Mouse (Mus musculus) embryonic facial prominence, embryonic 11.5 days (tissue): ENCODE measurements around the gene Ndufb8. TPM values are rescaled to one million over a fixed set of nuclear protein-coding genes. Genes with fewer than 3 reads are reported as not detected.

Source experiments
- ATAC-seq: fragments of 200-750 bp; cut with Nextera tagmentation; replicated peaks from 2 replicates; pipeline ENCODE4 v1.8.0; 2017; ENCODE audit warnings: low read depth; ENCODE audit not compliant: insufficient number of reproducible peaks, low FRiP score, low TSS enrichment
- DNase-seq: peaks from one replicate; pipeline ENCODE4 v3.0.0-alpha.2; 2015; ENCODE audit warnings: low spot score
- H3K27ac ChIP-seq: fragments of 300-500 bp; sonication (generic); replicated peaks from 2 replicates; pipeline ENCODE4 v1.5.1; 2014; ENCODE audit warnings: mild to moderate bottlenecking, low read depth, low read length, control low read depth
- H3K27me3 ChIP-seq: fragments of 300-500 bp; sonication (generic); 2 replicates; pipeline ENCODE4 v1.6.1; 2014; ENCODE audit warnings: mild to moderate bottlenecking, low read length, moderate library complexity, mixed read lengths; ENCODE audit not compliant: control insufficient read depth, insufficient read depth
- H3K36me3 ChIP-seq: fragments of 300-500 bp; sonication (generic); replicated peaks from 2 replicates; pipeline ENCODE4 v1.6.1; 2014; ENCODE audit warnings: low read depth, mild to moderate bottlenecking, low read length, moderate library complexity, mixed read lengths; ENCODE audit not compliant: control insufficient read depth, insufficient read depth
- H3K4me1 ChIP-seq: fragments of 300-500 bp; sonication (generic); 2 replicates; pipeline ENCODE4 v1.6.1; 2014; ENCODE audit warnings: low read length, mixed read lengths; ENCODE audit not compliant: control insufficient read depth, insufficient read depth
- H3K4me2 ChIP-seq: fragments of 300-500 bp; sonication (generic); 2 replicates; pipeline ENCODE4 v1.6.1; 2014; ENCODE audit warnings: low read depth, mild to moderate bottlenecking, control low read depth, low read length, moderate library complexity
- H3K4me3 ChIP-seq: fragments of 300-500 bp; sonication (generic); 2 replicates; pipeline ENCODE4 v1.5.1; 2014; ENCODE audit warnings: low read depth, low read length, control low read depth
- H3K9ac ChIP-seq: fragments of 300-500 bp; sonication (generic); replicated peaks from 2 replicates; pipeline ENCODE4 v1.6.1; 2014; ENCODE audit warnings: mild to moderate bottlenecking, control low read depth, low read length
- H3K9me3 ChIP-seq: fragments of 300-500 bp; sonication (generic); replicated peaks from 2 replicates; pipeline ENCODE4 v1.6.1; 2016; ENCODE audit warnings: mild to moderate bottlenecking, low read length, inconsistent platforms, mixed read lengths; ENCODE audit not compliant: control insufficient read depth
- WGBS: fragments of 180-500 bp; shearing (Covaris S2); extraction: QIAGEN DNeasy Blood & Tissue Kit; methylation state at CpG from one replicate; pipeline ENCODE4 v1.1.7; 2014; 5-methylcytosine and 5-hydroxymethylcytosine counted together
- polyA plus RNA-seq: library from polyadenylated mRNA; unstranded; fragments of >200 nt; fragmentation: Nextera tagmentation; extraction: Ambion mirVana; gene quantifications from 2 replicates; pipeline ENCODE4 v1.2.1, GENCODE M21; 2014

Ndufb8 gene
- polyA plus RNA-seq, 1 experiment from 2014 or later = 466 TPM

DNA sequence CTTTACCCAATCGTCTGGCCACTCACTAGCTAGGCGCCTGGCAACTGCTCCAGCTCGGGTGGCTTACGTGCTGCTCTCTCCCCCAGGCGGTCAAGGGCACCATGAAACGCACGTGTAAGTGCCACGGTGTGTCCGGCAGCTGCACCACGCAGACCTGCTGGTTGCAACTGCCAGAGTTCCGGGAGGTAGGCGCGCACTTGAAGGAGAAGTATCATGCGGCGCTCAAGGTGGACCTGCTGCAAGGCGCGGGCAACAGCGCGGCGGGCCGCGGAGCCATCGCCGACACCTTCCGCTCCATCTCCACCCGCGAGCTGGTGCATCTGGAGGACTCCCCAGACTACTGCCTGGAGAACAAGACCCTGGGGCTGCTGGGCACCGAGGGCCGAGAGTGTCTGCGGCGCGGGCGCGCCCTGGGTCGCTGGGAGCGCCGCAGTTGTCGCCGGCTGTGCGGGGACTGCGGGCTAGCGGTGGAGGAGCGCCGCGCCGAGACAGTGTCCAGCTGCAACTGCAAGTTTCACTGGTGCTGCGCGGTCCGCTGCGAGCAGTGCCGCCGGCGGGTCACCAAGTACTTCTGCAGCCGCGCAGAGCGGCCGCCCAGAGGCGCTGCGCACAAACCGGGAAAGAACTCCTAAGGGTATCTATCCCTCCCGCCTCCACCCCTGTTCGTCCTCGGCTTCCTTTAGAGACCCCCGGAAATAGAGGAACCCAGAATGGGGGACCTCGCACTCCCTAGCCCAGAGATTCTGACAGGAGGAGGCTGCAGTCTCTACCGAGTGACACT lies 43.6 kb downstream of the Ndufb8 start:
- Histone ChIP-seq H3K9ac (peak overlapping the region; percentile 26), H3K9me3 (no peaks in the 10 kb centered on the region), H3K4me1 (peaks cover 10% of the 10 kb centered on the region), H3K27me3 (peaks cover 66% of the 10 kb centered on the region), H3K4me3 (peak overlapping the region; percentile 46), H3K27ac (no peak overlapping the region), H3K36me3 (no peaks in the 10 kb centered on the region), H3K4me2 (peak overlapping the region; percentile 96)
- ATAC-seq (no peak; the same call in 1 of the 2 replicates), DNase-seq (peak; percentile 64)
- under 1% methylated on average over 66 of the region's 66 CpGs for WGBS

DNA sequence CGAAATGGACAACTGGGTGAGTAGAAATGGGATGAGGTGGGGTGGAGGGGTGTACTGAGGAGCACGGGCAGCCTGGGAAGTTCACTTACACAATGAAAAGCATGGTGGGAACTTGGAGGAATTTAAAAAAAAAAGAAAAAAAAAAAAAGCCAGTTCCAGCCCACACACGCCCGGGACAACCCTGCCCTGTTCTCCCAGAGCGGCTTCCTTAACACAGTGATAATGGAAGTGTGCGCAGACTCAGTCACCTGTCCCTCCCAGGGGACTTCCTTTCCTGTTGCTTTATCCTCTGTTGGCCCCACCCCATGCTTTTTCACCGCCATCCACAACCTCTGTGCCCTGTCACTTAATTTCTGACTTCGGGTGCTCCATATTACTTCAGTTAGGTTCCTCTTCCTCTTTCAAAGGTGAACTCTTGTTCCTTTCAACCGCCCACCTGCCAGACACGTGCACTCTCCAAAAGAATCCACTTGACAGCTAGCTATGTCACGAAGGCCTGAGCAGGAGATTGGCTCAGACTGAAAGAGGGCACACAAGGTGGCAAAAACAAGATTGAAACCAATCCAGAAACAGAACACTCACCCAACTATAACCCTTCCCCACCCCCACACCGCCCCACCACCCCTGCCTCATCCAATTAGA lies 44.6 kb downstream of the Ndufb8 start:
- Histone ChIP-seq H3K4me2 (peak overlapping the region; percentile 96), H3K9ac (no peak overlapping the region), H3K9me3 (no peaks in the 10 kb centered on the region), H3K27ac (no peak overlapping the region), H3K27me3 (peaks cover 61% of the 10 kb centered on the region), H3K4me1 (peaks cover 10% of the 10 kb centered on the region), H3K4me3 (no peak overlapping the region), H3K36me3 (no peaks in the 10 kb centered on the region)
- 4% methylated on average over 12 of the region's 12 CpGs for WGBS
- ATAC-seq (no peak), DNase-seq (no peak)

DNA sequence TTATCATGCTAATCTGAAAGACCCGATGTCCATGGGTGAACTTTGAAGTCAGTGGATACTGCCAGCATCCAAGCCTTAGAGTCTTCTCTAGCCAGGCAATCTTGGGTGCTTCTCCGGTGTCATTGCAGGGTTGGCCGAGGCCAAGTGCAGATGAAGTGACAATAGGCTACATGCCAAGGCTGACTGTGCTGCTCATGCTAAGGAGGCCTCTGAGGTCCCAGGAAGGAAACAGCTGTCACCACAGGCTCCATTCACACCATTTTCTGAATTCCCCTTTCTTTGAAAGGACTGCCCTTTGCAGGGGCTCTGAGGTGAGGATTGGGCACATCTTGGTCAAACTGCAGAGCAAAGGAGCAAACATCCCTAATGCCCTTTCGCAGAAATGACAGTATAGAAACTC lies 52.5 kb downstream of the Ndufb8 start:
- WGBS = 76% methylated on average over 4 of the region's 4 CpGs
- no peak for DNase-seq
- H3K27me3 ChIP-seq = 0 out of 2 replicates have a peak, but pooled peaks cover 5% of the 10 kb centered on the region

DNA sequence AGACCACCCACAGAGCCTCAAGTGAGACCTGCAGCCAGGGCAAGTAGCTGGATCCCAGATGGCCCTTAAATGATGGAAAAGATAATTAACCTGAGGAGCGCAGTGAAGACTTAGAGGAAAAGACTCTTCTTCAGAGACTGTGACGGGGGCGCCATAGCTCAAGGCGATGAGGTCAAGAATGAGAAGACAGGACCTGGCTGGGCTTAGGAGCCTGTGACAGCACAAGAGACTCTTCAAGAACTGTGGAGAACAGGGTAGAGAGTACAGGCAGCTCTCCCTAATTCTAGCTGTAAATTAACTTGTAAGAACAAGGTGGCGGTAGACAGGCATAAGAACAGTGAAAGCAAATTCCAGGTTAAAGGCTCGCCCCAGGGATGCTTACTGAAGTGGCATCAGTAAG lies 53.3 kb downstream of the Ndufb8 start:
- no peak for ATAC-seq
- no peaks in the 10 kb centered on the region for H3K36me3 ChIP-seq
- H3K27ac ChIP-seq = no peak overlapping the region
- WGBS = 73% methylated on average over 6 of the region's 6 CpGs
- no peak for DNase-seq
- no peak overlapping the region for H3K9ac ChIP-seq
- 0 out of 2 replicates have a peak, but pooled peaks cover 5% of the 10 kb centered on the region for H3K27me3 ChIP-seq
- H3K4me1 ChIP-seq = no peaks in the 10 kb centered on the region; the same call in 1 of the 2 replicates
- H3K9me3 ChIP-seq = no peaks in the 10 kb centered on the region
- no peak overlapping the region for H3K4me2 ChIP-seq
- H3K4me3 ChIP-seq = no peak overlapping the region

More for the DNA sequence above, 52.5 kb downstream of the Ndufb8 start:
- ATAC-seq = no peak
- Histone ChIP-seq H3K4me3 (no peak overlapping the region), H3K27ac (no peak overlapping the region), H3K9me3 (no peaks in the 10 kb centered on the region), H3K36me3 (no peaks in the 10 kb centered on the region), H3K4me2 (no peak overlapping the region), H3K9ac (no peak overlapping the region), H3K4me1 (no peaks in the 10 kb centered on the region; the same call in 1 of the 2 replicates)

DNA sequence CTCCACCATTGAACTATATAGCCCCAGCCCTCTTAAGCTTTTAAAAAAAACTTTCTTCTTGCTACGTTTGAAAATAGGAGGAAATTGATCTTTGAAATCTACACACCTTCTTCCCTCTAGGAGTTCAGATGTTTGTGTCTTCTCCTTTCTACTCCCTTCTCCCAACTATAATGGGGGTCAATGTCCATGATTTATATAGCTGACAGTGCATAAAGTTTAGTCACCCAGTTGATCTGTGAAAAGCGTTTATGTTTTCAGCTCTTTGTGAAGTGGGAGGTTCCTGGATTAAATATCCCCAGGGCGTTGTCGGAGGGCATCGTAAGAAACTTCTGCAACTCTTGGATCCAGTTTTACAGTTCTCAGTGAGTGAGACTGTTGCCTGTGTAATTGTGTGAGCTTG lies 55.0 kb downstream of the Ndufb8 start:
- DNase-seq (no peak), ATAC-seq (no peak)
- Histone ChIP-seq H3K4me2 (no peak overlapping the region), H3K27ac (no peak overlapping the region), H3K9me3 (no peaks in the 10 kb centered on the region), H3K27me3 (0 out of 2 replicates have a peak, but pooled peaks cover 5% of the 10 kb centered on the region), H3K4me1 (no peaks in the 10 kb centered on the region; the same call in 1 of the 2 replicates), H3K9ac (no peak overlapping the region), H3K4me3 (no peak overlapping the region), H3K36me3 (no peaks in the 10 kb centered on the region)
- 42% methylated on average over 5 of the region's 5 CpGs for WGBS

DNA sequence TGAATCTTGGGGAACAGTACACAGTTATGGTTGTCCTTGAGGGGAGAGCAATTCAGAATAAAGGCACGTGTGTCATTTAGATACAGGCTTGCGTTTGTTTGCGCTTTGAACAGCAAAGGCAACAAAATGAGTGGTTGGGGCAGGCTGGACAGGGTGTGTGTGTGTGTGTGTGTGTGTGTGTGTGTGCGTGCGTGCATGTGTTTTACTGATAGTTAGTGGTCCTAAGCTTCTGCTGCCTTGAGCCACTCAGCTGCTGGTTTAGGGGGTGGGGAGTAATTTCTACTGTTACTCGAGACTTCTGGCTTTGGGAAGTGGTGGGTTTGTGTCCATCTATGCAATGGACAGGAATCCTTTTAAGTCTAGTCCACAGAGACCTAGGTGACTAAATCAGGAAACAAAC lies 56.3 kb downstream of the Ndufb8 start:
- WGBS = 60% methylated on average over 6 of the region's 6 CpGs
- Histone ChIP-seq H3K4me1 (no peaks in the 10 kb centered on the region; the same call in 1 of the 2 replicates), H3K36me3 (no peaks in the 10 kb centered on the region), H3K9me3 (no peaks in the 10 kb centered on the region), H3K9ac (no peak overlapping the region), H3K4me2 (no peak overlapping the region), H3K27ac (no peak overlapping the region), H3K27me3 (peaks cover 6% of the 10 kb centered on the region; the same call in 1 of the 2 replicates), H3K4me3 (no peak overlapping the region)
- no peak for DNase-seq
- ATAC-seq = no peak

Other genes starting within 250 kb of the Ndufb8 start
- not detected in 2 replicates for gene Scd4, start 222.3 kb downstream of the Ndufb8 start, polyA plus RNA-seq
- 12.9 and 14.2 TPM in 2 replicates for gene Scd1, start 147.6 kb downstream of the Ndufb8 start, polyA plus RNA-seq
- gene Wnt8b, start 62.0 kb downstream of the Ndufb8 start, polyA plus RNA-seq = 0.06 and 0.49 TPM in 2 replicates
- 0.17 and 0.24 TPM in 2 replicates for gene Sec31b, start 9.6 kb downstream of the Ndufb8 start, polyA plus RNA-seq
- not detected in 2 replicates for gene Gm20538, start 2.6 kb downstream of the Ndufb8 start, polyA plus RNA-seq
- gene Hif1an, start 7.4 kb upstream of the Ndufb8 start, polyA plus RNA-seq = 23.5 and 25.4 TPM in 2 replicates
- gene Pax2, start 200.6 kb upstream of the Ndufb8 start, polyA plus RNA-seq = 0.90 and 1.1 TPM in 2 replicates